Mouse (Mus musculus): ENCODE measurements around the gene Syncrip. TPM values are rescaled to one million over a fixed set of nuclear protein-coding genes. Genes with fewer than 3 reads are reported as not detected.
"Not testable (repeated sequence)": the region's sequence is repeated elsewhere in the genome, so short reads cannot be mapped to it uniquely, and the experiment has no call there.

The Syncrip gene
- 12.4 and 15.9 TPM in 2 replicates for polyA plus RNA-seq (2012; rRNA removed)

DNA sequence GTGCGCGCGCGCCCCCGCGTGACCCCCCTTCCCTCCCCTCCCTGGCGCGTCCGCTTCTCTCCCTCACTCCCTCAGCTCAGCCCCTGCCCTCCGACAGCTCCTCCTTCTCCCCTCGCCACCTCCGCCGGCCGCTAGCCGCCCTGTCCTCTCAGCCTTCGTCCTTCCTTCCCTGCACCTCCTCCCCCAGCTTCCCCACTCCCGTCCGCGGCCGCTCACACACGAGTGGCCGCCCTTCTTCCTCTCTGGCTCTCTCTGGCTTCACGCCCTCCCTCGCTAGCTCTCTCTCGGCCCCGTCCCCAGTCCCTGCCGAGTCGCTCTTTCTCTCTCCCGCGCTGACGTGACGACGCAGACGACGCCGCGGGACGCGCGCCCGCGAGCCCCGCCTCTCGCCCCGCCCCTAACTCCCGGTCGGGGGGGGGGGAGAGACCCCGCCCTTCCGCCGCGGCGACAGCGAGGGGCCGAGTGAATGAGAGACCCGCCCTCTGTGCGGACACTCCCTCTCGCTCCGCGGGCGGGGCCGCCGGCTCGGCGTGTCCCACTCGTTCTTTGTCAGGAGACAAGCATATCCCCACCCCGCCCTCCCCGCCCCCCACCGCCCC is at the start of gene Syncrip:
Gene Syncrip, minus strand, starts transcription at position 345 of the 599 bp plus-strand sequence.
- H3K27me3 ChIP-seq (ENCODE audit: control insufficient read depth, insufficient read depth, low read length); H3K36me3 ChIP-seq (ENCODE audit: control insufficient read depth, insufficient read depth, low read length); H3K4me1 ChIP-seq (replicated peaks; ENCODE audit: control insufficient read depth, insufficient read depth, low read length): not testable (repeated sequence)
- peak; percentile 90 for DNase-seq
- peak; percentile 78 for TF ChIP-seq POLR2A (IDR thresholded peaks at IDR 0.05; ENCODE audit: control insufficient read depth, extremely low read depth, insufficient read depth, low read length, poor library complexity)
- Histone ChIP-seq H3K4me3 (ENCODE audit: control insufficient read depth, insufficient read depth, low read length) (peak within 1 kb of the TSS; percentile 89), H3K27ac (ENCODE audit: control insufficient read depth, insufficient read depth, low read length) (peak within 1 kb of the TSS; percentile 92)
- 1% methylated on average over 57 of the region's 68 CpGs for WGBS

DNA sequence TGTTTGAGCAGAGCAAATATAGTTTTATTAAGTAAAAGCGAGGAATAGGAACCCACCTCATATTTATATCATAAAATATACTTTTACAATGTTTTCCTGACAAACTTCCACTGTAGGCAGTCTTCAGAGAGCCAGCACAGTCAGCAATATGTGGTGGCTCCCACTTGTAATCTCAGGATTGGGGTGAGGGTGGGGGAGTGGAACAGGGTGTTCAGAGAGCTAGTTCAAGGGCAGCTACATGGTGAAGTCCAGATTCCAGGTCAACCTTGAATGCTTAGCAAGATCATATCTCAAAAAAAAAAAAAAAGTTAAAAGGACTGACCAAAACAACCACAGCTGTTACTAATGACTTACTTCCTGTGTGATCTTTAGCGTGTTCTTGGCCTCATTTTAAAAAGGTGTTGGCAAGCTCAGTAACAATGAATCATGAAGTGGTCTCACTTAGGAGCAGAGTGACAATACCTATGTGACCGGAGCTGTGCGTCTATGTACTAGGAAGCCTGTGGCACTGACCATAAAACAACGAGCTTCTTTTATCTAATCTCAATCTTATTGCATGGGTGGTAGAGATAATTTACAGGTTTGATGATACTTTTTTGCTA is 47.7 kb upstream of the Syncrip start:
- Histone ChIP-seq H3K36me3 (ENCODE audit: control insufficient read depth, insufficient read depth, low read length) (no peaks in the 10 kb centered on the region), H3K27ac (ENCODE audit: control insufficient read depth, insufficient read depth, low read length) (no peak overlapping the region), H3K4me3 (ENCODE audit: control insufficient read depth, insufficient read depth, low read length) (no peak overlapping the region), H3K4me1 (replicated peaks; ENCODE audit: control insufficient read depth, insufficient read depth, low read length) (no peaks in the 10 kb centered on the region), H3K27me3 (ENCODE audit: control insufficient read depth, insufficient read depth, low read length) (no peaks in the 10 kb centered on the region)
- TF ChIP-seq CTCF (IDR thresholded peaks at IDR 0.05; ENCODE audit: borderline replicate concordance, control insufficient read depth, extremely low read depth, insufficient read depth, low read length, poor library complexity) = no peak
- TF ChIP-seq POLR2A (IDR thresholded peaks at IDR 0.05; ENCODE audit: control insufficient read depth, extremely low read depth, insufficient read depth, low read length, poor library complexity) = no peak
- DNase-seq = no peak
- WGBS = 82% methylated on average over 5 of the region's 5 CpGs

DNA sequence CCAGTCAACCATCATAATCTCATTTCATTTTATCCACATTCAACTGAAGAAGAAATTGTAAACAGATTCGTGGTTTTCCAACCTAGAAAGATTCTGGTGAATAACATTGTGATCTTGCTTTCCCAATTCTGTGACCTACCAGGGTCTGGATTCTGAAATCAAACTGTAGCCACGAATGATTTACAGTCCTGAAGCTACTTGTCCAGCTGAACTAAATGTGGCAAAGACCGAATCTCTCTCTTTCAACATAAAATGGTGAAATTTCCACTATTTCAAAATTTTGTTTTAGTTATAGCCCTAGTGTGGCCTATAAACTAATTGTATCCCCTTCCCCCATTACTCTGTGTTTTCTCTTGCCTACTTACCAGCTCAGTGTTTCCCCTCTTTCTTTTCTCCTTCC is 47.2 kb upstream of the Syncrip start:
- DNase-seq = no peak
- Histone ChIP-seq H3K36me3 (ENCODE audit: control insufficient read depth, insufficient read depth, low read length) (no peaks in the 10 kb centered on the region), H3K4me3 (ENCODE audit: control insufficient read depth, insufficient read depth, low read length) (no peak overlapping the region), H3K27ac (ENCODE audit: control insufficient read depth, insufficient read depth, low read length) (no peak overlapping the region), H3K27me3 (ENCODE audit: control insufficient read depth, insufficient read depth, low read length) (no peaks in the 10 kb centered on the region), H3K4me1 (replicated peaks; ENCODE audit: control insufficient read depth, insufficient read depth, low read length) (no peaks in the 10 kb centered on the region)
- WGBS = 93% methylated on average over 3 of the region's 3 CpGs
- TF ChIP-seq CTCF (IDR thresholded peaks at IDR 0.05; ENCODE audit: borderline replicate concordance, control insufficient read depth, extremely low read depth, insufficient read depth, low read length, poor library complexity) = no peak
- no peak for TF ChIP-seq POLR2A (IDR thresholded peaks at IDR 0.05; ENCODE audit: control insufficient read depth, extremely low read depth, insufficient read depth, low read length, poor library complexity)

DNA sequence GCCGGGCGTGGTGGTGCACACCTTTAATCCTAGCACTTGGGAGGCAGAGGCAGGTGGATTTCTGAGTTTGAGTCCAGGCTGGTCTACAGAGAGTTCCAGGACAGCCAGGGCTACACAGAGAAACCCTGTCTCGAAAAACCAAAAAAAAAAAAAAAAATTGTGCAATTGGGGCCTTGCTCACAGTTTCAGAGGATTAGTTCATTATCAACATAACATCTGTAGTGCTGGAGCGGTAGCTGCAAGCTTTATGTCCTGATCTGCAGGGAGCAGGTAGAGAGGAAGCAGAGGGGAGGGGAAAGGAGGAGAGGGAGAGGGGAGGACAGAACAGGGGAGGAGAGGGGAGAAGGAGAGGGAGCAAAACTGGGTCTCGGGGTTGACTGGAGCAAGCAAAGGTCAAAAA is 46.4 kb upstream of the Syncrip start:
- no peaks in the 10 kb centered on the region for H3K36me3 ChIP-seq (ENCODE audit: control insufficient read depth, insufficient read depth, low read length)
- no peak overlapping the region for H3K27ac ChIP-seq (ENCODE audit: control insufficient read depth, insufficient read depth, low read length)
- H3K27me3 ChIP-seq (ENCODE audit: control insufficient read depth, insufficient read depth, low read length) = no peaks in the 10 kb centered on the region
- TF ChIP-seq POLR2A (IDR thresholded peaks at IDR 0.05; ENCODE audit: control insufficient read depth, extremely low read depth, insufficient read depth, low read length, poor library complexity) (no peak), CTCF (IDR thresholded peaks at IDR 0.05; ENCODE audit: borderline replicate concordance, control insufficient read depth, extremely low read depth, insufficient read depth, low read length, poor library complexity) (no peak)
- no peak overlapping the region for H3K4me3 ChIP-seq (ENCODE audit: control insufficient read depth, insufficient read depth, low read length)
- WGBS = 95% methylated on average over 5 of the region's 5 CpGs
- no peak for DNase-seq
- H3K4me1 ChIP-seq (replicated peaks; ENCODE audit: control insufficient read depth, insufficient read depth, low read length) = no peaks in the 10 kb centered on the region

DNA sequence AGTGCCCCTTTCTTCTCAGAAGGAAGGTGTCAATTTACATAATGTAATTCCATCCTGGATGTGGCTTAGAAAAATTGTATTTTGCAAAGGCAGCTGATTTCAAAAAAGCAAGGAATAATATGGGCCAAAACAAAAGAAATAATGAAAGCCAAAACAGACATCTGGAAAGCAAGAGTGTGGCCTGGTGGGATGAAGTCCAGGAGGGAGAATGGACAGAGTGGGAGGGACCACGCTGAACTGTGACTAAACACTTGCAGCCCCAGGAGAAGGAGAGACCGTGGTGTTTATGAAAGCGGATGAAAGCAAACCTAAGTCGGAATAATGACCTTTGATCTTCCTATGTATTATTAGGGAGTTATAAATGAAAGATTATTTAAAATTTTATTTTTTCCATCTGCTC is 45.6 kb upstream of the Syncrip start:
- TF ChIP-seq CTCF (IDR thresholded peaks at IDR 0.05; ENCODE audit: borderline replicate concordance, control insufficient read depth, extremely low read depth, insufficient read depth, low read length, poor library complexity) (no peak), POLR2A (IDR thresholded peaks at IDR 0.05; ENCODE audit: control insufficient read depth, extremely low read depth, insufficient read depth, low read length, poor library complexity) (no peak)
- no peak overlapping the region for H3K4me3 ChIP-seq (ENCODE audit: control insufficient read depth, insufficient read depth, low read length)
- no peak for DNase-seq
- no peak overlapping the region for H3K27ac ChIP-seq (ENCODE audit: control insufficient read depth, insufficient read depth, low read length)
- no peaks in the 10 kb centered on the region for H3K36me3 ChIP-seq (ENCODE audit: control insufficient read depth, insufficient read depth, low read length)
- 92% methylated on average over 4 of the region's 4 CpGs for WGBS
- no peaks in the 10 kb centered on the region for H3K27me3 ChIP-seq (ENCODE audit: control insufficient read depth, insufficient read depth, low read length)
- H3K4me1 ChIP-seq (replicated peaks; ENCODE audit: control insufficient read depth, insufficient read depth, low read length) = peaks cover 2% of the 10 kb centered on the region; the same call in 1 of the 2 replicates

DNA sequence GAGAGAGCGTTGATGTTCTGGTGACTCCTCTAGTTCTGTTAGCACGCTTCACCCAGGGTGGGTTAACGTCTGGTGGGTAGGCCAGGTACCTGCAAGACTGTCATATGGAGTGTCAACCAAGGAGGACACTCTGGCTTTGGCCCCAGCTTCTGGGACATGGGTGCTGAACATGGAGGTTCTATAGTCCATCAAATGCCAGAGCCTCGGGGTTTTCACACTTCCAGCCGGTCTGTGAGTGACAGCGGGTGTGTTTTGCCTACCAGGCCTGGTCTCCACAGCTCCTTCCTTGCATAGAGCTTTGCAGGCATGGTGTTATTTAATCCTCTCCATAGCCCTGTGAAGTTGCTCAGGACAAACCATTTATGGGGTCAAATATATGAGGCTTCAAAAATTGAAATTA is 43.0 kb upstream of the Syncrip start:
- WGBS = 96% methylated on average over 6 of the region's 6 CpGs
- no peak overlapping the region for H3K27ac ChIP-seq (ENCODE audit: control insufficient read depth, insufficient read depth, low read length)
- TF ChIP-seq CTCF (IDR thresholded peaks at IDR 0.05; ENCODE audit: borderline replicate concordance, control insufficient read depth, extremely low read depth, insufficient read depth, low read length, poor library complexity) (no peak), POLR2A (IDR thresholded peaks at IDR 0.05; ENCODE audit: control insufficient read depth, extremely low read depth, insufficient read depth, low read length, poor library complexity) (no peak)
- H3K4me3 ChIP-seq (ENCODE audit: control insufficient read depth, insufficient read depth, low read length) = no peak overlapping the region
- H3K4me1 ChIP-seq (replicated peaks; ENCODE audit: control insufficient read depth, insufficient read depth, low read length) = peaks cover 2% of the 10 kb centered on the region; the same call in 1 of the 2 replicates
- peaks cover 5% of the 10 kb centered on the region for H3K36me3 ChIP-seq (ENCODE audit: control insufficient read depth, insufficient read depth, low read length)
- no peak for DNase-seq
- H3K27me3 ChIP-seq (ENCODE audit: control insufficient read depth, insufficient read depth, low read length) = no peaks in the 10 kb centered on the region
